Mouse (Mus musculus): ENCODE data around the gene Abcc9.

DNA sequence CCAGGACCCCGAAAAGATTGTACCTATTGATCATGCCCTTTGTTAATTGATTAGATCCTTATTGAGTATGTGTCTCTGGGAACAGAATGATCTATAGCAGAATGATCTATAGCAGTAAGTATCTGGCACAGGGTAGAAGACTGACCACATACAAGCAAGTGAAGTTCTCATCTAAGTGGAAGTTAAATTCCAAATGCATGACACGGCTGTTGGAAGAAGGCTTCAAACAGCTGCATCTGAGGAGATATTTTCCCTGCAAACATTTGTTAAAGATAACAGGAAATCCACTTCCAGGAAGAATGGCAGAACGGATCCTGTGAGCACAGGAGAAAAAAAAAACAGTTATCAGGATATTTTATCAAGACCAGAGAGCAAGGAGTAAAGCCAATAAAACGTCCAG, 158.5 kb downstream of the Abcc9 start:
- TF ChIP-seq EP300 (IDR thresholded peaks at IDR 0.05; ENCODE audit: low read length): no peak
- no peak for TF ChIP-seq CTCF (conservative IDR thresholded peaks at IDR 0.05 in 1 of 2, IDR thresholded peaks at IDR 0.05 in 1 of 2; ENCODE audit: low read depth in 2 of 2, low read length in 2 of 2)
- no peak for TF ChIP-seq POLR2A (IDR thresholded peaks at IDR 0.05; ENCODE audit: low read depth, low read length)
- no peak for TF ChIP-seq SMC3 (IDR thresholded peaks at IDR 0.05; ENCODE audit: low read depth, low read length)
- TF ChIP-seq KAT2A (IDR thresholded peaks at IDR 0.05; ENCODE audit: insufficient replicate concordance, low read length): no peak
